Mouse (Mus musculus) lung, adult 18-20 months (tissue): ENCODE results near the gene Pnpo.

Experiments
- DNase-seq, 2 experiments: peaks; one replicate each; pipeline ENCODE4 v3.0.0; 2022; ENCODE audit warnings: mixed read lengths in 2 of 2

Gene Pnpo

GRCm38 (mm10) chr11:96935872-96936650 lies 7.7 kb downstream of the Pnpo start:
- DNase-seq = peak; percentile 69 to 79

- peak; percentile 93 to 95 for DNase-seq
These were observed 8.8 kb downstream of the Pnpo start for GRCm38 (mm10) chr11:96934921-96935356.

GRCm38 (mm10) chr11:96933562-96934276 lies 10.1 kb downstream of the Pnpo start:
- no peak for DNase-seq

DNA sequence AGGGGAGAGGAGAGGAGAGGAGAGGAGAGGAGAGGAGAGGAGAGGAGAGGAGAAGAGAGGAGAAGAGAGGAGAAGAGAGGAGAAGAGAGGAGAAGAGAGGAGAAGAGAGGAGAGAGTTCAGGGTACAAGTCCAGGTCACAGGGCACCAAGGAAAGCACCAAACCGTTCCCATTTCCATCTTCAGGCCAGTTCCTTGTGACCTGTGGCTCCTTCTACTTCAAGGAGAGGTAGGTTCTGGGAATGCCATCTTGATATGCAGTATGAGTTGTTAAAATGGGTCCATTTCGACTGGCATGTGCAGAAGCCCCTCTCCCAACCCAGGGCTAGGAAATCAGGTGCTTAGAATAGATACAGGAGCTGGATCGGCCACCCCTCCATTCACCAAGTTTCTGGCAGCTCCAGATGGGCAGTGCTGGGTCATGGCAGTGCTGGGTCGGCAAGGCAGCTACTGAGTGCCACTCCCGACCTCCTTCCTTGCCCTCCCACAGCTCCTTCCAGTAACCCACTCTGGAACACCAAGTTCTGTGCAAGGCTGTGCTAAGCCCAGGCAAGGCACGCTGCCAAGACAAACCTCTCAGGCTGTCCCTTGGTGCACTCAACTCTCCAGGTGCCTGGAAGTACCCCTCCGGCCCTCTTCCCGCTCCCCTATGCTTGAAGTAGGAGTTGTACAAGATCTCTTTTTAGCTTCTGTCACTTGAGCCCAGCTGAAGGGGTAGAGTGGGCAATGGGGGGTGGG lies 12.3 kb downstream of the Pnpo start:
- DNase-seq = peak; percentile 94 to 96

DNA sequence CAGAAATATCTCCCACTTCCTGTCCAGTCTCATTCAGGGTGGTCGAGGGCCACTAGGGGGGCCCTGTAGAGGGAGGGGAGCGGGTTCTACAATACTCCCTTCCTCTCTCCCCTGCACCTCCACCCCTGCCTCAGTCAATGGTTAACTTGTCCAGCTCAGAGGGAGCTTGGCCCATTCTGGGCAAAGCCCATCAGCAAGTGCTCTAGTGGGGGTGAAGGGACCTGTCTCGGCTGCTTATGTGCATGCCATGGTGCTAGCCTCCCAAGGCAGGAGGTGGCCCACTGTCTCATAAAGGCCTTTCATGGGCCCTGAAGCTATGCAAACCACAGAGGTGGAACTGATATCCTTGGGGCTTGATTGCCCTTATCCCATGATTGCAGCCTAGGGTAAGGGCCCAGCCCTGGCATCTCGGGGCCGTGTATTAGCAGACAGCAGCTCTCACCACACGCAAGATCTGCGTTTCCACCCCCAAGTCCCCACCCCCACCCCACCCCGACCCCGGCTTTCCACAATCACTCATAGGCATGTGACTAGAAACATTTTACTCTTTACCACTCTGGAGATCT lies 13.9 kb downstream of the Pnpo start:
- no peak for DNase-seq

GRCm38 (mm10) chr11:96929096-96929765 lies 14.6 kb downstream of the Pnpo start:
- DNase-seq = peak; percentile 82 to 89

GRCm38 (mm10) chr11:96928691-96929090 lies 15.1 kb downstream of the Pnpo start:
- DNase-seq = peak; percentile 63 to 77

DNA sequence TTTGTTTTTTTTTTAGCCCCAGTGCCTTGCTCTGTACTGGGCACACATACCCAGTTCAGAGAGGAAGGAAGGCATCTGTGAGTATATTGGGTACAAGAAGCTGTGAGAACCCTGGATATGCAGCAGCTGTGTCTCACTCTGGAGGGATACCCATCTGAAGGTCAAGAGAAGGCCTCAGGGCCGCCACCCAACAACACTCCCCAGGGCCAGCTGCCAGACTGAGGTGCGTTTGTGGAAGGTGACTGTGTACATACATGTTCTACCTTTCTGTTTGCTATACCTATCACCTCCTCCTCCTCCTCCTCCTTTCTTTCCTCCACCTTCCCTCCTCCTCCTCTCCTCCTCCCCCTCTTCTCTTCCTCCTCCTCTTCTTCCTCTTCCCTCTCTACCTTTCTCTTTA lies 15.7 kb downstream of the Pnpo start, which contains the start of gene Prr15l:
TSS of gene Prr15l (plus strand) at position 17 of the 400 bp plus-strand sequence.
- peak in 1 of 2 experiments; percentile 67 for DNase-seq

- no peak for DNase-seq
These were observed 17.2 kb downstream of the Pnpo start for GRCm38 (mm10) chr11:96926587-96926986.

- no peak for DNase-seq
These were observed 18.2 kb downstream of the Pnpo start for GRCm38 (mm10) chr11:96925469-96926148.

DNA sequence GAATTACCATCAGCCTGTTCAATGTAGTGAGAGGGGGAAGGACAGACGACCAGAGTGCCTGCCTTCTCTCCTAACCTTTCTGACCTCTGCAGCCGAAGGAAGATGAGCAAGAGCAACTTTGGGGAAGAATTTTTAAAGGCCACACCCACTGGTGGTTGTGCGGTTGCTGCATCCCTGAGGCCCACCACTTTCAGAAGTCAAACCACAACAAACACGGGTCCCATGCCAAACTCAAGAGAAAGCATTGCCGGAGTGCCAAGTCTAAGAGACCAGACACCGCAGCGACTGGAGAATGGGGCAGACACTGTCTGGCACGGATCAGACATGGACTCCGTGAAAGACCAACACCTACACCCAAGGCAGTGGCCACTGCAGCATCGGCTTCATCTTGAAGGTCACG lies 18.9 kb downstream of the Pnpo start:
- no peak for DNase-seq

- DNase-seq = peak; percentile 56 to 67
These were observed 24.8 kb downstream of the Pnpo start for GRCm38 (mm10) chr11:96919003-96919402.

- DNase-seq = no peak
These were observed 26.4 kb downstream of the Pnpo start for GRCm38 (mm10) chr11:96917415-96917814.

DNA sequence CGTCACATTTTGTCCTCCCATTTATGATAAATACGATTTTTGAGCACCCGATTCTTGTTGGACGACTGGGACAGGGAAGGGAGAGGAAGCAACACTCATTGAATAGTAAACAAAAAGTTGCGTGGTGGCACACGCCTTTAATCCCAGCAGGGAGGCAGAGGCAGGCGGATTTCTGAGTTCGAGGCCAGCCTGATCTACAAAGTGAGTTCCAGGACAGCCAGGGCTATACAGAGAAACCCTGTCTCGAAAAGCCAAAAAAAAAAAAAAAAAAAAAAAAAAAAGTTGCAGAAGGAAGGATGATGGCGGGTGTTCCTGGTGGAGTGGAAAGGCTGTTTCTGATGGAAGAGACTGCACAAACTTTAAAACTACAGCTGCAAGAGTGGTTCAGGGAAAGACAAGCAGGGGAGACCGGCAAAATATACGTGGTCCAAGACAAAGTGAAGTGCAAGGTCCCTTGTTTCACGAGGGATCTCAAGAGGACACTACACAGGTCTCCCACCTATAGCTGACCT lies 26.8 kb downstream of the Pnpo start:
- DNase-seq = no peak

DNA sequence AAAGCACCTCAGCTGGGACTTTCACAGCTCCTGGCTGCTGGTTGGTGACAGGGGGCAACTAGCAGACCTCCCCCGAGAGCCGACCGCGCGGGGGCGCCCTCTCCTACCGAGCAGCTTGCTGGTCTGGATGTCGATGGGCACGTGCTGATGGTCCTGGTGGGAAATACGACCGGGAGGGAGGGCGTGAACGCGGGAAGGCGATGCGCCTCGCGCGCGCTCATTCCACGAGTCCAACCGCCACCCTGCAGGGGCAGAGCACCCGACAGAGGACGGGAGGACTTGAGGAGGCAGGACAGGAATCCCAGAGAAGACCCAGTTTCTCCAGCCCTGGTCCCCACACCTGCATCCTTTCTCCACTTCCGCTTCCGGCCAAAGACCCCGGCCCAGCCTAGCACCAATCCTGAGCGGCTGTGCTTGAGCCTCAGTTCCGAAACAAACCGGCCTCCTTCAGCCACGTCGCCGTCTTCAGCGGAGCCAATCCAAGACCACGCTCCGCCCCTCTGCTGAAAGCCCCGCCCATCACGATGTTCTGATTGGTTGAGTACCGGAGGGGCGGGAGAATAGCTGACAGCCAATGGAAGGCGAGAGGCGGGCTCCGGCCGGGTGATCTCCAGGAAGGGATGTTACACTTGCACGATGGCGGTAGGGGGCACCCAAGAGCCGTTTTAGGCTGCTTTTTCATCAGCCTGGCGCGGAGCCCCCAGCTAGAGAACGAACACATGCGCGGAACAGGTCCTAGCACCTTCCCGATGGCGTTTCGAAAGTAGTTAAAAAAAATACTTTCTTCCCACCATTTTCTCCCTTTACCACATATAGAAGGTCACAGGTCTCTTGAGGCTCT lies 27.5 kb downstream of the Pnpo start, which contains the start of gene Cdk5rap3:
TSS of gene Cdk5rap3 (minus strand) at position 453 of the 841 bp plus-strand sequence.
- DNase-seq = peak; percentile 99

DNA sequence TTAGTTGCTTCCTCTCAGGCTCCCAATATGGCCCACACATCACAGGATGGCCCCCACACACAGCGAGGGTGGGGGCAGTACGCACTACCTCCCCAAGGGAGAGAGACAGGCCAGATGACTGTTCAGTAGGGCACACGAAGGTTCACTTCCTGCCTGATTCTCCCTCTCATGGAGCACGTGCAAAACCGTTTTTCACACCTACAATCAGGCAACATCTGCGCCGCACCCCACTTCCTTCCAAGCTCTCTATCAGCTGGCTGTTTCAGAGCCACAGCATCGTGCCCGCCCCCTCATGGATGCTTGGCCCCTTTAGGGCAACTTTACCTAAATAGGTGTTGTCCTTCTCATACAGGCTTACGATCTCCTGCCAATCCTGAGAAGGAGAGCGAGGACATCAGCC lies 31.1 kb downstream of the Pnpo start:
- no peak for DNase-seq

DNA sequence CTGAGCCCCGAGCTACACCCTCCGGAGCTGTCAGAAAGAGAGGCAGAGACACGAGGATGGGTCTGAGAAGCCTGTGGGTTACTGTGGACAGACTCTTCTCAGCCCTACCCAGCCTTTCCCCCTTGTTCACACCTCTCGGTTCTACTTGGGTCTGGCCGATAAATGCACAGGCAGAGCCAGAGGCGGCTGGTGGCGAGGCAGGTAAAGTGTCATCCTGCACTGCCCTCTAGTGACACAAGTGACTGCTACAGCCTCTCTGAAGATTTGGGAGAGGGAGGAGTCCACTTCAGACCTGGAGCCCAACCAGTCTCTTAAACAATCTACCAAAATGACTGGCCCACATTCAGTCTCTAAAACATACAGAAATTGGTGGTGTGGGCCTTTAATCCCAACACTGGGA lies 33.8 kb downstream of the Pnpo start:
- DNase-seq = peak; percentile 73 to 76

DNA sequence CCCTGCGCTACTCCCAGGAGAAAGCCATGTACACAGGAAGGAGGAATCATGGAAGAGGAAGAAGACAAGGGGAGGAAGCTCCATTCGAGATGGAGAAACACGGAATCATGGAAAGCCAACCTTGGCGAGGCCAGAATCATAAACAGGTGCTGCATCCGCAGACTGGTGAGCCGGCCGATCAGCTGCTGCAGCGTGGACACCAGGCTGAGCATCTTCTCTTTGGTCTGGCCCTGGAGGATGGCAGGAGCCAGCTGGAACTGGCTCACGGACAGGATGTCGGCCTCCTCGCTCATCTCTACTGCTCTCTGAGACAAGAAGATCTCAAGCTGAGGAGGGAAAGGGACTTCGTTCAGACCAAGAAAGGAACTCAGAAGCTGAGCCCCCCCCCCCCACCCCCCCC lies 35.2 kb downstream of the Pnpo start:
- no peak for DNase-seq

GRCm38 (mm10) chr11:96906431-96907161 lies 37.2 kb downstream of the Pnpo start:
- DNase-seq = no peak
